Mouse (Mus musculus): ENCODE data around the gene Acp5. TPM values are rescaled to one million over a fixed set of nuclear protein-coding genes. Genes with fewer than 3 reads are reported as not detected.

The Acp5 gene
- polyA plus RNA-seq, 1 experiment from 2014 or later: 16.6 TPM

- under 1% methylated on average over 48 of the region's 48 CpGs for WGBS
- no peaks in the 10 kb centered on the region for H3K9me3 ChIP-seq
- H3K27me3 ChIP-seq (replicated peaks; ENCODE audit: low read depth, poor library complexity, severe bottlenecking): no peaks in the 10 kb centered on the region
- H3K4me1 ChIP-seq: peaks cover 9% of the 10 kb centered on the region
- peaks cover 10% of the 10 kb centered on the region; the same call in 1 of the 2 replicates for H3K36me3 ChIP-seq (replicated peaks)
- peak; percentile 93 for DNase-seq (ENCODE audit: low spot score)
- H3K27ac ChIP-seq (replicated peaks): peak within 1 kb of the TSS; percentile 79
- peak within 1 kb of the TSS; percentile 75 for H3K4me3 ChIP-seq
These were observed 50.3 kb downstream of the Acp5 start, which contains the start of gene Ecsit for GRCm38 (mm10) chr9:22085022-22085834. Gene Ecsit (minus strand): TSS chr9:22085438.

- no peak for DNase-seq (ENCODE audit: low spot score)
- Histone ChIP-seq H3K9me3 (no peaks in the 10 kb centered on the region), H3K4me1 (peaks cover 9% of the 10 kb centered on the region), H3K27ac (replicated peaks) (peak overlapping the region; percentile 79; the same call in 1 of the 2 replicates), H3K36me3 (replicated peaks) (peaks cover 15% of the 10 kb centered on the region; the same call in 1 of the 2 replicates), H3K27me3 (replicated peaks; ENCODE audit: low read depth, poor library complexity, severe bottlenecking) (no peaks in the 10 kb centered on the region), H3K4me3 (peak overlapping the region; percentile 75)
- 34% methylated on average over 4 of the region's 4 CpGs for WGBS
These were observed 50.9 kb downstream of the Acp5 start for GRCm38 (mm10) chr9:22084667-22085021.

Small RNA genes lying within 50 kb of the gene (microRNA-seq; reads per million reads assigned to microRNA genes)
- not detected for gene Mir7084

Other genes with a start within 250 kb of the Acp5 start
- 5.4 and 6.9 TPM in 2 replicates for gene Rab3d, start 217.5 kb downstream of the Acp5 start, polyA plus RNA-seq (2016; fragmentation: Nextera tagmentation; extraction: Ambion mirVana)
- gene Ccdc159, start 208.2 kb downstream of the Acp5 start, polyA plus RNA-seq (2016; fragmentation: Nextera tagmentation; extraction: Ambion mirVana): 3.3 and 3.5 TPM in 2 replicates
- 31.1 and 33.1 TPM in 2 replicates for gene Tmem205, start 208.2 kb downstream of the Acp5 start, polyA plus RNA-seq (2016; fragmentation: Nextera tagmentation; extraction: Ambion mirVana)
- 9.5 and 9.6 TPM in 2 replicates for gene Plppr2, start 198.7 kb downstream of the Acp5 start, polyA plus RNA-seq (2016; fragmentation: Nextera tagmentation; extraction: Ambion mirVana)
- gene Swsap1, start 180.0 kb downstream of the Acp5 start, polyA plus RNA-seq (2016; fragmentation: Nextera tagmentation; extraction: Ambion mirVana): 7.1 and 8.0 TPM in 2 replicates
- gene Epor, start 172.2 kb downstream of the Acp5 start, polyA plus RNA-seq (2016; fragmentation: Nextera tagmentation; extraction: Ambion mirVana): 7.9 and 8.6 TPM in 2 replicates
- gene Rgl3, start 146.3 kb downstream of the Acp5 start, polyA plus RNA-seq (2016; fragmentation: Nextera tagmentation; extraction: Ambion mirVana): 4.0 and 5.6 TPM in 2 replicates
- gene Ccdc151, start 133.1 kb downstream of the Acp5 start, polyA plus RNA-seq (2016; fragmentation: Nextera tagmentation; extraction: Ambion mirVana): 3.8 and 4.0 TPM in 2 replicates
- gene Prkcsh, start 132.9 kb downstream of the Acp5 start, polyA plus RNA-seq (2016; fragmentation: Nextera tagmentation; extraction: Ambion mirVana): 107 and 115 TPM in 2 replicates
- gene Elavl3, start 83.7 kb downstream of the Acp5 start, polyA plus RNA-seq (2016; fragmentation: Nextera tagmentation; extraction: Ambion mirVana): 8.2 and 10.1 TPM in 2 replicates
- not detected in 2 replicates for gene Gm49318, start 64.5 kb downstream of the Acp5 start, polyA plus RNA-seq (2016; fragmentation: Nextera tagmentation; extraction: Ambion mirVana)
- gene Zfp653, start 64.3 kb downstream of the Acp5 start, polyA plus RNA-seq (2016; fragmentation: Nextera tagmentation; extraction: Ambion mirVana): 9.1 and 10.2 TPM in 2 replicates
- gene Ecsit, start 50.3 kb downstream of the Acp5 start, polyA plus RNA-seq (2016; fragmentation: Nextera tagmentation; extraction: Ambion mirVana): 38.6 and 41.7 TPM in 2 replicates
- 1.3 and 3.1 TPM in 2 replicates for gene Cnn1, start 36.5 kb downstream of the Acp5 start, polyA plus RNA-seq (2016; fragmentation: Nextera tagmentation; extraction: Ambion mirVana)
- gene Elof1, start 18.5 kb downstream of the Acp5 start, polyA plus RNA-seq (2016; fragmentation: Nextera tagmentation; extraction: Ambion mirVana): 241 and 245 TPM in 2 replicates
- 45.1 and 48.2 TPM in 2 replicates for gene Pigyl, start 21.1 kb upstream of the Acp5 start, polyA plus RNA-seq (2016; fragmentation: Nextera tagmentation; extraction: Ambion mirVana)
- 0.24 and 0.26 TPM in 2 replicates for gene Zfp872, start 52.4 kb upstream of the Acp5 start, polyA plus RNA-seq (2016; fragmentation: Nextera tagmentation; extraction: Ambion mirVana)
- gene Zfp809, start 90.0 kb upstream of the Acp5 start, polyA plus RNA-seq (2016; fragmentation: Nextera tagmentation; extraction: Ambion mirVana): 11.2 and 12.7 TPM in 2 replicates
- gene Zfp599, start 124.2 kb upstream of the Acp5 start, polyA plus RNA-seq (2016; fragmentation: Nextera tagmentation; extraction: Ambion mirVana): 8.3 and 9.3 TPM in 2 replicates
- 26.3 and 29.7 TPM in 2 replicates for gene Zfp810, start 171.9 kb upstream of the Acp5 start, polyA plus RNA-seq (2016; fragmentation: Nextera tagmentation; extraction: Ambion mirVana)